Mouse (Mus musculus): ENCODE data around the gene Mif.

DNA sequence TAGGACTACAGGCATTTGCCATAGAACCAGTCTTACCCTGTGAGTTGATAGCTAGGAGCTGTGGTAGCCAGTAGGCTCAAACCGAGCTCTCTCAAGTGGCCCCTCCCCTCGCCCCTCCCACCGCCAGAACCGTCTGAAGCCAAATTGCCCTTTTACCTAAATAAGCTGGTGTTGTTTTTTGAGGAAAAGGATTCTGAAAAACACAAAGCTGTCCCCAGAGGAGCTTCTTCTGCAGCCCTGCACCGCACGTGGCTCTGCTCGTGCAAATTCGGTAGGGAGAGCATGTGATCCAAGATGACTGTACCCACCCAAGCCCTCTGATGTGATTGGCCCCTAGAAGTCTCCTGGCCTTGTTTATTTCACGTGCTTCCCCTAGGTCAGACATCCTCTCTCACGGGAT lies 24.7 kb downstream of the Mif start:
- TF ChIP-seq CTCF (IDR thresholded peaks at IDR 0.05; ENCODE audit: extremely low read depth, insufficient read depth, low read length) (no peak), POLR2A (IDR thresholded peaks at IDR 0.05; ENCODE audit: extremely low read depth, insufficient read depth, low read length) (no peak)
